Mouse (Mus musculus): Measurements from ENCODE around the gene Twsg1. TPM values are rescaled to one million over a fixed set of nuclear protein-coding genes. Genes with fewer than 3 reads are reported as not detected.

Twsg1 gene
- total RNA-seq, 1 experiment from 2014 or later = 39.7 TPM

- no peak for ATAC-seq (replicated peaks in 1 of 2; ENCODE audit: insufficient read depth in 1 of 2, low FRiP score in 2 of 2, low TSS enrichment in 1 of 2, low read depth in 1 of 2, poor library complexity in 2 of 2, severe bottlenecking in 2 of 2)
Measured at GRCm38 (mm10) chr17:65941275-65941674, 9.8 kb downstream of the Twsg1 start.

GRCm38 (mm10) chr17:65940221-65940620 lies 10.8 kb downstream of the Twsg1 start:
- no peak for ATAC-seq (replicated peaks in 1 of 2; ENCODE audit: insufficient read depth in 1 of 2, low FRiP score in 2 of 2, low TSS enrichment in 1 of 2, low read depth in 1 of 2, poor library complexity in 2 of 2, severe bottlenecking in 2 of 2)

GRCm38 (mm10) chr17:65939461-65940192 lies 11.4 kb downstream of the Twsg1 start:
- no peak for ATAC-seq (replicated peaks in 1 of 2; ENCODE audit: insufficient read depth in 1 of 2, low FRiP score in 2 of 2, low TSS enrichment in 1 of 2, low read depth in 1 of 2, poor library complexity in 2 of 2, severe bottlenecking in 2 of 2)

GRCm38 (mm10) chr17:65937671-65938070 lies 13.4 kb downstream of the Twsg1 start:
- ATAC-seq (replicated peaks in 1 of 2; ENCODE audit: insufficient read depth in 1 of 2, low FRiP score in 2 of 2, low TSS enrichment in 1 of 2, low read depth in 1 of 2, poor library complexity in 2 of 2, severe bottlenecking in 2 of 2) = no peak

- ATAC-seq (replicated peaks in 1 of 2; ENCODE audit: insufficient read depth in 1 of 2, low FRiP score in 2 of 2, low TSS enrichment in 1 of 2, low read depth in 1 of 2, poor library complexity in 2 of 2, severe bottlenecking in 2 of 2) = no peak
Measured at GRCm38 (mm10) chr17:65933741-65934140, 17.3 kb downstream of the Twsg1 start.

- no peak for ATAC-seq (replicated peaks in 1 of 2; ENCODE audit: insufficient read depth in 1 of 2, low FRiP score in 2 of 2, low TSS enrichment in 1 of 2, low read depth in 1 of 2, poor library complexity in 2 of 2, severe bottlenecking in 2 of 2)
Measured at GRCm38 (mm10) chr17:65931525-65931924, 19.5 kb downstream of the Twsg1 start.

- peak in 1 of 2 experiments; percentile 62; a peak in 1 of 4 replicates for ATAC-seq (replicated peaks in 1 of 2; ENCODE audit: insufficient read depth in 1 of 2, low FRiP score in 2 of 2, low TSS enrichment in 1 of 2, low read depth in 1 of 2, poor library complexity in 2 of 2, severe bottlenecking in 2 of 2)
Measured at GRCm38 (mm10) chr17:65930960-65931359, 20.1 kb downstream of the Twsg1 start.

GRCm38 (mm10) chr17:65930158-65930826 lies 20.7 kb downstream of the Twsg1 start:
- ATAC-seq (replicated peaks in 1 of 2; ENCODE audit: insufficient read depth in 1 of 2, low FRiP score in 2 of 2, low TSS enrichment in 1 of 2, low read depth in 1 of 2, poor library complexity in 2 of 2, severe bottlenecking in 2 of 2) = no peak

GRCm38 (mm10) chr17:65929319-65929978 lies 21.6 kb downstream of the Twsg1 start:
- ATAC-seq (replicated peaks in 1 of 2; ENCODE audit: insufficient read depth in 1 of 2, low FRiP score in 2 of 2, low TSS enrichment in 1 of 2, low read depth in 1 of 2, poor library complexity in 2 of 2, severe bottlenecking in 2 of 2) = no peak

GRCm38 (mm10) chr17:65927077-65927476 lies 23.9 kb downstream of the Twsg1 start:
- ATAC-seq (replicated peaks in 1 of 2; ENCODE audit: insufficient read depth in 1 of 2, low FRiP score in 2 of 2, low TSS enrichment in 1 of 2, low read depth in 1 of 2, poor library complexity in 2 of 2, severe bottlenecking in 2 of 2) = no peak

GRCm38 (mm10) chr17:65924218-65924617 lies 26.8 kb downstream of the Twsg1 start:
- ATAC-seq (replicated peaks in 1 of 2; ENCODE audit: insufficient read depth in 1 of 2, low FRiP score in 2 of 2, low TSS enrichment in 1 of 2, low read depth in 1 of 2, poor library complexity in 2 of 2, severe bottlenecking in 2 of 2) = no peak

- no peak for ATAC-seq (replicated peaks in 1 of 2; ENCODE audit: insufficient read depth in 1 of 2, low FRiP score in 2 of 2, low TSS enrichment in 1 of 2, low read depth in 1 of 2, poor library complexity in 2 of 2, severe bottlenecking in 2 of 2)
Measured at GRCm38 (mm10) chr17:65921975-65922374, 29.1 kb downstream of the Twsg1 start.

- no peak; a peak in 1 of 4 replicates for ATAC-seq (replicated peaks in 1 of 2; ENCODE audit: insufficient read depth in 1 of 2, low FRiP score in 2 of 2, low TSS enrichment in 1 of 2, low read depth in 1 of 2, poor library complexity in 2 of 2, severe bottlenecking in 2 of 2)
Measured at GRCm38 (mm10) chr17:65919235-65919634, 31.8 kb downstream of the Twsg1 start.

- no peak for ATAC-seq (replicated peaks in 1 of 2; ENCODE audit: insufficient read depth in 1 of 2, low FRiP score in 2 of 2, low TSS enrichment in 1 of 2, low read depth in 1 of 2, poor library complexity in 2 of 2, severe bottlenecking in 2 of 2)
Measured at GRCm38 (mm10) chr17:65916135-65916668, 34.8 kb downstream of the Twsg1 start.

- ATAC-seq (replicated peaks in 1 of 2; ENCODE audit: insufficient read depth in 1 of 2, low FRiP score in 2 of 2, low TSS enrichment in 1 of 2, low read depth in 1 of 2, poor library complexity in 2 of 2, severe bottlenecking in 2 of 2) = no peak; a peak in 1 of 4 replicates
Measured at GRCm38 (mm10) chr17:65914083-65914482, 36.9 kb downstream of the Twsg1 start.

- ATAC-seq (replicated peaks in 1 of 2; ENCODE audit: insufficient read depth in 1 of 2, low FRiP score in 2 of 2, low TSS enrichment in 1 of 2, low read depth in 1 of 2, poor library complexity in 2 of 2, severe bottlenecking in 2 of 2) = peak; percentile 12 to 39; a peak in 1 of 4 replicates
Measured at GRCm38 (mm10) chr17:65912202-65912601, 38.8 kb downstream of the Twsg1 start.

GRCm38 (mm10) chr17:65911285-65912069 lies 39.5 kb downstream of the Twsg1 start:
- ATAC-seq (replicated peaks in 1 of 2; ENCODE audit: insufficient read depth in 1 of 2, low FRiP score in 2 of 2, low TSS enrichment in 1 of 2, low read depth in 1 of 2, poor library complexity in 2 of 2, severe bottlenecking in 2 of 2) = no peak

All from hematopoietic stem cell, adult 5-6 weeks (primary cell).